ENCODE assay signal across 8 mouse cellular contexts in genomic region chr4:133092453-133092901, GRCm38 (mm10). TPM values are rescaled to one million over a fixed set of nuclear protein-coding genes. Genes with fewer than 3 reads are reported as not detected.
DNase-seq lines count a peak whose midpoint lies in the region; ATAC-seq and TF ChIP-seq lines count a peak whose summit lies in the region.

No protein-coding gene starts in this region.

- TF ChIP-seq EP300 in stomach, postnatal 0 days (optimal IDR thresholded peaks at IDR 0.05), result no peak

- peak overlapping the region; percentile 45 for H3K4me2 ChIP-seq in forebrain, embryonic 16.5 days (ENCODE audit: low read length)
- peak overlapping the region; percentile 50 for H3K4me2 ChIP-seq in hindbrain, embryonic 15.5 days
- H3K4me2 ChIP-seq in limb, embryonic 12.5 days, result peak overlapping the region; percentile 46
- peak overlapping the region; percentile 38 for H3K4me2 ChIP-seq in midbrain, embryonic 14.5 days (ENCODE audit: low read length)
- H3K4me2 ChIP-seq in stomach, postnatal 0 days (replicated peaks; ENCODE audit: low read depth), result peak overlapping the region; percentile 46

- no peaks in the 10 kb centered on the region for H3K36me3 ChIP-seq in forebrain, embryonic 16.5 days (ENCODE audit: control insufficient read depth, insufficient read depth)
- no peaks in the 10 kb centered on the region for H3K36me3 ChIP-seq in hindbrain, embryonic 15.5 days
- H3K36me3 ChIP-seq in limb, embryonic 12.5 days, result no peaks in the 10 kb centered on the region
- no peaks in the 10 kb centered on the region for H3K36me3 ChIP-seq in midbrain, embryonic 14.5 days (ENCODE audit: control insufficient read depth, insufficient read depth, low read length)
- H3K36me3 ChIP-seq in stomach, postnatal 0 days (ENCODE audit: control insufficient read depth, insufficient read depth, low read length), result no peaks in the 10 kb centered on the region

- under 1% methylated on average over 18 of the region's 18 CpGs for WGBS in forebrain, embryonic 16.5 days
- 1% methylated on average over 18 of the region's 18 CpGs for WGBS in hindbrain, embryonic 15.5 days
- WGBS in limb, embryonic 12.5 days, result 7% methylated on average over 18 of the region's 18 CpGs
- 2% methylated on average over 18 of the region's 18 CpGs for WGBS in midbrain, embryonic 14.5 days
- WGBS in stomach, postnatal 0 days, result 4% methylated on average over 18 of the region's 18 CpGs

- DNase-seq in frontal cortex, postnatal 25 days (ENCODE audit: low spot score in 2 of 2), result no peak
- peak; percentile 77 for DNase-seq in adrenal gland, postnatal 14 days
- DNase-seq in midbrain, embryonic 14.5 days, result peak; percentile 78
- DNase-seq in stomach, postnatal 0 days (ENCODE audit: low spot score), result peak; percentile 72

- peak overlapping the region; percentile 55 for H3K9ac ChIP-seq in forebrain, embryonic 16.5 days (replicated peaks; ENCODE audit: low read depth, low read length)
- H3K9ac ChIP-seq in hindbrain, embryonic 15.5 days, result peak overlapping the region; percentile 45; the same call in 1 of the 2 replicates
- peak overlapping the region; percentile 44 for H3K9ac ChIP-seq in limb, embryonic 12.5 days (replicated peaks)
- 0 out of 2 replicates have a peak overlapping the region, but pooled peaks have one; percentile 34 for H3K9ac ChIP-seq in midbrain, embryonic 14.5 days (replicated peaks; ENCODE audit: low read length)
- peak overlapping the region; percentile 51 for H3K9ac ChIP-seq in stomach, postnatal 0 days (ENCODE audit: low read length)

- peaks cover 65% of the 10 kb centered on the region for H3K4me1 ChIP-seq in forebrain, embryonic 16.5 days (replicated peaks; ENCODE audit: control insufficient read depth, insufficient read depth, low read length)
- H3K4me1 ChIP-seq in hindbrain, embryonic 15.5 days (replicated peaks), result peaks cover 66% of the 10 kb centered on the region
- peaks cover 74% of the 10 kb centered on the region for H3K4me1 ChIP-seq in limb, embryonic 12.5 days (replicated peaks)
- H3K4me1 ChIP-seq in midbrain, embryonic 14.5 days (ENCODE audit: control insufficient read depth, insufficient read depth, low read length), result peaks cover 53% of the 10 kb centered on the region
- H3K4me1 ChIP-seq in stomach, postnatal 0 days (replicated peaks; ENCODE audit: control insufficient read depth, insufficient read depth), result peaks cover 28% of the 10 kb centered on the region

- H3K27me3 ChIP-seq in forebrain, embryonic 16.5 days (replicated peaks; ENCODE audit: control insufficient read depth, insufficient read depth, low read length), result no peaks in the 10 kb centered on the region
- no peaks in the 10 kb centered on the region for H3K27me3 ChIP-seq in hindbrain, embryonic 15.5 days
- no peaks in the 10 kb centered on the region for H3K27me3 ChIP-seq in limb, embryonic 12.5 days
- H3K27me3 ChIP-seq in midbrain, embryonic 14.5 days (ENCODE audit: control insufficient read depth, insufficient read depth, low read length), result no peaks in the 10 kb centered on the region
- H3K27me3 ChIP-seq in stomach, postnatal 0 days (ENCODE audit: control insufficient read depth, insufficient read depth, low read length), result no peaks in the 10 kb centered on the region

- peak; percentile 39; the same call in 1 of the 2 replicates for TF ChIP-seq CTCF in stomach, postnatal 0 days (IDR thresholded peaks at IDR 0.05; ENCODE audit: low read depth)

- H3K4me3 ChIP-seq in forebrain, embryonic 16.5 days (replicated peaks; ENCODE audit: low read length), result no peak overlapping the region
- 0 out of 2 replicates have a peak overlapping the region, but pooled peaks have one; percentile 13 for H3K4me3 ChIP-seq in hindbrain, embryonic 15.5 days
- peak overlapping the region; percentile 15; the same call in 1 of the 2 replicates for H3K4me3 ChIP-seq in limb, embryonic 12.5 days (replicated peaks)
- no peak overlapping the region for H3K4me3 ChIP-seq in midbrain, embryonic 14.5 days (replicated peaks; ENCODE audit: low read depth, low read length)
- no peak overlapping the region for H3K4me3 ChIP-seq in stomach, postnatal 0 days (ENCODE audit: low read depth, low read length)

- ATAC-seq in frontal cortex, adult (ENCODE audit: low TSS enrichment), result peak; percentile 64
- ATAC-seq in forebrain, embryonic 16.5 days, result peak; percentile 48
- peak; percentile 49; the same call in 1 of the 2 replicates for ATAC-seq in hindbrain, embryonic 15.5 days (ENCODE audit: low FRiP score, low read depth)
- ATAC-seq in limb, embryonic 12.5 days (ENCODE audit: insufficient number of reproducible peaks, insufficient read depth, low FRiP score, low TSS enrichment, low read depth), result no peak
- ATAC-seq in midbrain, embryonic 14.5 days (ENCODE audit: low FRiP score, low TSS enrichment), result peak; percentile 53
- ATAC-seq in stomach, postnatal 0 days (ENCODE audit: low FRiP score, low TSS enrichment), result 0 out of 2 replicates have a peak, but pooled peaks have one; percentile 22

- H3K9me3 ChIP-seq in forebrain, embryonic 16.5 days (ENCODE audit: control insufficient read depth, low read length), result no peaks in the 10 kb centered on the region
- no peaks in the 10 kb centered on the region for H3K9me3 ChIP-seq in hindbrain, embryonic 15.5 days
- no peaks in the 10 kb centered on the region for H3K9me3 ChIP-seq in limb, embryonic 12.5 days
- no peaks in the 10 kb centered on the region for H3K9me3 ChIP-seq in midbrain, embryonic 14.5 days (ENCODE audit: control insufficient read depth, low read length)
- no peaks in the 10 kb centered on the region for H3K9me3 ChIP-seq in stomach, postnatal 0 days (ENCODE audit: control insufficient read depth, low read length)

- peak overlapping the region; percentile 94 for H3K27ac ChIP-seq in forebrain, embryonic 16.5 days (ENCODE audit: low read length)
- peak overlapping the region; percentile 87 for H3K27ac ChIP-seq in hindbrain, embryonic 15.5 days (replicated peaks)
- peak overlapping the region; percentile 97 for H3K27ac ChIP-seq in limb, embryonic 12.5 days
- peak overlapping the region; percentile 77 for H3K27ac ChIP-seq in midbrain, embryonic 14.5 days (replicated peaks; ENCODE audit: low read depth, low read length)
- peak overlapping the region; percentile 92 for H3K27ac ChIP-seq in stomach, postnatal 0 days (replicated peaks)

RNA-seq across cellular contexts. Expression of gene Wasf2, which starts 37.8 kb away (rescaled TPM):
- 117 and 150 TPM in 2 replicates for total RNA-seq in adrenal gland, postnatal 14 days (2021)
- polyA plus RNA-seq in forebrain, embryonic 16.5 days (2015; fragmentation: Nextera tagmentation; extraction: Ambion mirVana), result 27.0 and 31.5 TPM in 2 replicates
- polyA plus RNA-seq in hindbrain, embryonic 15.5 days (2015; fragmentation: Nextera tagmentation; extraction: Ambion mirVana), result 30.3 and 31.1 TPM in 2 replicates
- polyA plus RNA-seq in limb, embryonic 12.5 days (2016; fragmentation: Nextera tagmentation; extraction: Ambion mirVana), result 73.8 and 81.6 TPM in 2 replicates
- 19.6 and 23.1 TPM in 2 replicates for polyA plus RNA-seq in midbrain, embryonic 14.5 days (2014; fragmentation: Nextera tagmentation; extraction: Ambion mirVana)
- polyA plus RNA-seq in stomach, postnatal 0 days (2015; fragmentation: Nextera tagmentation; extraction: Ambion mirVana), result 71.4 and 84.2 TPM in 2 replicates

Comparison
In these comparisons a context has a peak if more than half of its experiments do, and no peak if none do; other contexts are left out.
1. DNase-seq: peak in adrenal gland, postnatal 14 days (single experiment), midbrain, embryonic 14.5 days (single experiment) and stomach, postnatal 0 days (single experiment); none in frontal cortex, postnatal 25 days (0 of 2).
2. H3K4me3 ChIP-seq: peak in hindbrain, embryonic 15.5 days (single experiment) and limb, embryonic 12.5 days (single experiment); none in forebrain, embryonic 16.5 days (single experiment), midbrain, embryonic 14.5 days (single experiment) and stomach, postnatal 0 days (single experiment).
3. Peak in every context shown above with its lines, with median percentiles within 50 percentile points of each other: H3K27ac ChIP-seq, H3K4me2 ChIP-seq and H3K9ac ChIP-seq.